Mouse (Mus musculus): ENCODE results near the gene Trak1. TPM values are rescaled to one million over a fixed set of nuclear protein-coding genes. Genes with fewer than 3 reads are reported as not detected.

Trak1 gene
- polyA plus RNA-seq, 1 experiment, result 41.5 TPM

- Histone ChIP-seq H3K27ac (ENCODE audit: insufficient read depth, low read length) (no peak overlapping the region), H3K4me1 (ENCODE audit: control insufficient read depth, insufficient read depth, low read length) (peaks cover 11% of the 10 kb centered on the region), H3K4me3 (ENCODE audit: insufficient read depth, low read length) (no peak overlapping the region)
- TF ChIP-seq CTCF (IDR thresholded peaks at IDR 0.05; ENCODE audit: borderline replicate concordance, insufficient read depth, low read length) (no peak), POLR2A (IDR thresholded peaks at IDR 0.05; ENCODE audit: low read depth, low read length) (no peak)
Measured at GRCm38 (mm10) chr9:121343122-121343876, 46.0 kb downstream of the Trak1 start.

GRCm38 (mm10) chr9:121344344-121344743 is 47.0 kb downstream of the Trak1 start:
- H3K27ac ChIP-seq (ENCODE audit: insufficient read depth, low read length), result no peak overlapping the region
- TF ChIP-seq CTCF (IDR thresholded peaks at IDR 0.05; ENCODE audit: borderline replicate concordance, insufficient read depth, low read length) (no peak), POLR2A (IDR thresholded peaks at IDR 0.05; ENCODE audit: low read depth, low read length) (no peak)
- peaks cover 14% of the 10 kb centered on the region for H3K4me1 ChIP-seq (ENCODE audit: control insufficient read depth, insufficient read depth, low read length)
- H3K4me3 ChIP-seq (ENCODE audit: insufficient read depth, low read length), result no peak overlapping the region

GRCm38 (mm10) chr9:121345427-121346130 is 48.3 kb downstream of the Trak1 start:
- H3K4me3 ChIP-seq (ENCODE audit: insufficient read depth, low read length), result no peak overlapping the region
- TF ChIP-seq POLR2A (IDR thresholded peaks at IDR 0.05; ENCODE audit: low read depth, low read length), result no peak
- peaks cover 18% of the 10 kb centered on the region for H3K4me1 ChIP-seq (ENCODE audit: control insufficient read depth, insufficient read depth, low read length)
- H3K27ac ChIP-seq (ENCODE audit: insufficient read depth, low read length), result no peak overlapping the region

GRCm38 (mm10) chr9:121346635-121347034 is 49.3 kb downstream of the Trak1 start:
- Histone ChIP-seq H3K27ac (ENCODE audit: insufficient read depth, low read length) (no peak overlapping the region), H3K4me1 (ENCODE audit: control insufficient read depth, insufficient read depth, low read length) (peaks cover 22% of the 10 kb centered on the region), H3K4me3 (ENCODE audit: insufficient read depth, low read length) (no peak overlapping the region)
- no peak for TF ChIP-seq CTCF (IDR thresholded peaks at IDR 0.05; ENCODE audit: borderline replicate concordance, insufficient read depth, low read length)
- no peak for TF ChIP-seq POLR2A (IDR thresholded peaks at IDR 0.05; ENCODE audit: low read depth, low read length)

- TF ChIP-seq POLR2A (IDR thresholded peaks at IDR 0.05; ENCODE audit: low read depth, low read length) (no peak), CTCF (IDR thresholded peaks at IDR 0.05; ENCODE audit: borderline replicate concordance, insufficient read depth, low read length) (no peak)
- Histone ChIP-seq H3K27ac (ENCODE audit: insufficient read depth, low read length) (peak overlapping the region; percentile 81), H3K4me3 (ENCODE audit: insufficient read depth, low read length) (no peak overlapping the region), H3K4me1 (ENCODE audit: control insufficient read depth, insufficient read depth, low read length) (peaks cover 24% of the 10 kb centered on the region)
Measured at GRCm38 (mm10) chr9:121347981-121348380, 50.7 kb downstream of the Trak1 start.

GRCm38 (mm10) chr9:121348476-121348875 is 51.2 kb downstream of the Trak1 start:
- Histone ChIP-seq H3K4me3 (ENCODE audit: insufficient read depth, low read length) (no peak overlapping the region), H3K4me1 (ENCODE audit: control insufficient read depth, insufficient read depth, low read length) (peaks cover 24% of the 10 kb centered on the region), H3K27ac (ENCODE audit: insufficient read depth, low read length) (peak overlapping the region; percentile 81)
- TF ChIP-seq POLR2A (IDR thresholded peaks at IDR 0.05; ENCODE audit: low read depth, low read length), result no peak
- no peak for TF ChIP-seq CTCF (IDR thresholded peaks at IDR 0.05; ENCODE audit: borderline replicate concordance, insufficient read depth, low read length)

GRCm38 (mm10) chr9:121349111-121349510 is 51.8 kb downstream of the Trak1 start:
- H3K27ac ChIP-seq (ENCODE audit: insufficient read depth, low read length), result peak overlapping the region; percentile 15
- H3K4me3 ChIP-seq (ENCODE audit: insufficient read depth, low read length), result no peak overlapping the region
- TF ChIP-seq CTCF (IDR thresholded peaks at IDR 0.05; ENCODE audit: borderline replicate concordance, insufficient read depth, low read length) (no peak), POLR2A (IDR thresholded peaks at IDR 0.05; ENCODE audit: low read depth, low read length) (no peak)
- peaks cover 24% of the 10 kb centered on the region for H3K4me1 ChIP-seq (ENCODE audit: control insufficient read depth, insufficient read depth, low read length)

GRCm38 (mm10) chr9:121350601-121351000 is 53.3 kb downstream of the Trak1 start:
- Histone ChIP-seq H3K4me3 (ENCODE audit: insufficient read depth, low read length) (no peak overlapping the region), H3K4me1 (ENCODE audit: control insufficient read depth, insufficient read depth, low read length) (peaks cover 27% of the 10 kb centered on the region), H3K27ac (ENCODE audit: insufficient read depth, low read length) (0 out of 2 replicates have a peak overlapping the region, but pooled peaks have one; percentile 5)
- TF ChIP-seq CTCF (IDR thresholded peaks at IDR 0.05; ENCODE audit: borderline replicate concordance, insufficient read depth, low read length) (no peak), POLR2A (IDR thresholded peaks at IDR 0.05; ENCODE audit: low read depth, low read length) (no peak)

- Histone ChIP-seq H3K4me1 (ENCODE audit: control insufficient read depth, insufficient read depth, low read length) (peaks cover 23% of the 10 kb centered on the region), H3K27ac (ENCODE audit: insufficient read depth, low read length) (peak overlapping the region; percentile 5; the same call in 1 of the 2 replicates)
Measured at GRCm38 (mm10) chr9:121351388-121352078, 54.2 kb downstream of the Trak1 start.

More at GRCm38 (mm10) chr9:121351388-121352078, 54.2 kb downstream of the Trak1 start:
- no peak overlapping the region for H3K4me3 ChIP-seq (ENCODE audit: insufficient read depth, low read length)
- TF ChIP-seq POLR2A (IDR thresholded peaks at IDR 0.05; ENCODE audit: low read depth, low read length) (no peak), CTCF (IDR thresholded peaks at IDR 0.05; ENCODE audit: borderline replicate concordance, insufficient read depth, low read length) (no peak)
